Mouse (Mus musculus) liver, postnatal 0 days (tissue): ENCODE data around the gene Mcat. TPM values are rescaled to one million over a fixed set of nuclear protein-coding genes. Genes with fewer than 3 reads are reported as not detected.

ENCODE experiments used
- ATAC-seq: fragments of 200-750 bp; cut with Nextera tagmentation; 2 replicates; pipeline ENCODE4 v1.8.0; 2017; ENCODE audit warnings: mild to moderate bottlenecking, moderate library complexity
- DNase-seq: peaks from one replicate; pipeline ENCODE4 v3.0.0-alpha.2; 2016
- H3K27ac ChIP-seq: fragments of 300-500 bp; sonication (generic); 2 replicates; pipeline ENCODE4 v1.5.1; 2014; ENCODE audit warnings: antibody characterized with exemption, moderate library complexity, mild to moderate bottlenecking, low read depth
- H3K27me3 ChIP-seq: fragments of 300-500 bp; sonication (generic); 2 replicates; pipeline ENCODE4 v1.6.1; 2014; ENCODE audit warnings: low read length, control low read depth, mixed read lengths; ENCODE audit not compliant: insufficient read depth
- H3K36me3 ChIP-seq: fragments of 300-500 bp; sonication (generic); replicated peaks from 2 replicates; pipeline ENCODE4 v1.6.1; 2014; ENCODE audit warnings: mild to moderate bottlenecking, control low read depth, low read length, moderate library complexity, mixed read lengths; ENCODE audit not compliant: insufficient read depth
- H3K4me1 ChIP-seq: fragments of 300-500 bp; sonication (generic); 2 replicates; pipeline ENCODE4 v1.6.1; 2014; ENCODE audit warnings: antibody characterized with exemption, mild to moderate bottlenecking, control low read depth; ENCODE audit not compliant: insufficient read depth
- H3K4me2 ChIP-seq: fragments of 300-500 bp; sonication (generic); 2 replicates; pipeline ENCODE4 v1.6.1; 2014; ENCODE audit warnings: low read depth, mild to moderate bottlenecking, low read length, moderate library complexity, mixed read lengths
- H3K4me3 ChIP-seq: fragments of 300-500 bp; sonication (generic); 2 replicates; pipeline ENCODE4 v1.5.1; 2014; ENCODE audit warnings: low read depth, low read length
- H3K9ac ChIP-seq: fragments of 300-500 bp; sonication (generic); replicated peaks from 2 replicates; pipeline ENCODE4 v1.6.1; 2014; ENCODE audit warnings: mild to moderate bottlenecking, moderate library complexity
- H3K9me3 ChIP-seq: fragments of 300-500 bp; sonication (generic); 2 replicates; pipeline ENCODE4 v1.6.1; 2016; ENCODE audit warnings: mild to moderate bottlenecking, control low read depth, low read length, mixed read lengths
- CTCF ChIP-seq: sonication (generic); IDR thresholded peaks from 2 replicates; pipeline ENCODE4 v1.5.1; 2016; ENCODE audit warnings: antibody characterized with exemption, low read depth
- EP300 ChIP-seq: IDR thresholded peaks from 2 replicates; pipeline ENCODE4 v1.6.1; 2016; ENCODE audit warnings: antibody characterized with exemption, low read depth, mild to moderate bottlenecking
- WGBS: fragments of 180-500 bp; shearing (Covaris S2); extraction: QIAGEN DNeasy Blood & Tissue Kit; methylation state at CpG from one replicate; pipeline ENCODE4 v1.1.7; 2014; ENCODE audit not compliant: insufficient replicate concordance; 5-methylcytosine and 5-hydroxymethylcytosine counted together
- polyA plus RNA-seq: library from polyadenylated mRNA; unstranded; fragments of >200 nt; fragmentation: Nextera tagmentation; extraction: Ambion mirVana; gene quantifications from 2 replicates; pipeline ENCODE4 v1.2.1, GENCODE M21; 2015

The Mcat gene
- polyA plus RNA-seq, 1 experiment from 2014 or later: 20.0 TPM

DNA sequence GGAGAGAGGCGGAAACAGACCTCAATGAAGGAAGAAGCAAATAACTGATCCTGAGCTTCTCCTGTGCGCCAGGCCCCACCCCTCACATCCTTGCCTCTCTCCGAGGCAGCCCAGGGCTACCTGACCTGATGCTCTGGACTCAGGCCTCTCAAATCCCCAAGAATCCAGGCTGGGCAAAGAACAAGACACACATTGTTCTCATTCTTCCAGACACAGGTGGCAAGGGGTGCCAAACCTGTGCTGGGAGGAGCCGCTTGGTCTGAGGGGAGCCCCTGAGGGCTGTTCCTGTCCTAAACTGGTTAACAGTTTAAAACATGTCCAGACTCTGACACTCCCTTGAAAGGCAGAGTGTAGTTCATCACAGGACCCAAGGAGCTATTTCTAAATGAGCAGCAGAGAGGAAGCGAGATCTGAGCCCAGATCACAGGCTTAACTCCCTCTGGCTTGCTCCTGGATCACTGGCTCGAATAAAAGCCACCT is 21.2 kb upstream of the Mcat start:
- peaks cover 6% of the 10 kb centered on the region; the same call in 1 of the 2 replicates for H3K9me3 ChIP-seq
- no peak for DNase-seq
- H3K4me2 ChIP-seq: no peak overlapping the region
- H3K27me3 ChIP-seq: no peaks in the 10 kb centered on the region
- no peak overlapping the region for H3K9ac ChIP-seq
- no peak overlapping the region for H3K4me3 ChIP-seq
- peaks cover 68% of the 10 kb centered on the region for H3K36me3 ChIP-seq
- ATAC-seq: no peak
- WGBS: 86% methylated on average over 6 of the region's 6 CpGs
- H3K27ac ChIP-seq: no peak overlapping the region
- H3K4me1 ChIP-seq: 0 out of 2 replicates have a peak, but pooled peaks cover 2% of the 10 kb centered on the region
- TF ChIP-seq CTCF (no peak), EP300 (no peak)

DNA sequence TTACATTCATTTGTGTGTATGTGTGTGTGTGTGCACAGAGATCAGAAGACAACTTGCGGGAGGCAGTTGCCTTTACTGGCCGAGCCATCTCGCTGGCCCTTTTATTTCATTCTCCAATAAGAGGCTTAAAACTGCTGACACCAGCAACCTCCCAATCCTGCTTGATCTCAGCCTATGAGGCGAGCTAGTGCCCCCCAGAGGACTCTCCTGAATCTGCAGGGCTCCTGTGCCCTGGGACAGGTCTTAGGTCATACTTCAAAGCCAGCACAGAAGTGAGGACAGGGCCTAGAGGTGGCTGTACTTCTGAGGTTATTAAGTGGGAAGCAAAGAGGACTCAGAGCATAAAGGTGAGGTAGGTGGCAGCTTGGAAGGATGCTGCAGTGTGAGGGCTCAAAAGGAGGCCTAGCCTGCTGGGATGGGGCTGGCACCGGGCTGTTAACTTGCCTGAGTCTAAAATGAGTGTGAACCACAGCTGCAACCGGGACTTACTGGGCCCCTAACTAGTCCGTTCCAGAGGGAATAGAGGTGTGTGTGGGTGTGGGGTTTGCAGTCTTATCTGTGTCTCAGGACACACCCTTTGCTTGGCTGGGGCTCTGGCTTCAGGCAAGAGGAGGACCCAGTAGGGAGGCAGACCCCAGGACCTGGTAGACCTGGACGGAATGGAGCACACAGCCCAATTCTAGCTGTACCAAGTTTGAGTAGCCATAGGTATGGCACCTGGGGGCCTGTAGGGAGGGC is 20.0 kb upstream of the Mcat start:
- H3K27me3 ChIP-seq: no peaks in the 10 kb centered on the region
- peak; percentile 79 for ATAC-seq
- no peak overlapping the region for H3K4me3 ChIP-seq
- peaks cover 75% of the 10 kb centered on the region for H3K36me3 ChIP-seq
- peaks cover 6% of the 10 kb centered on the region; the same call in 1 of the 2 replicates for H3K9me3 ChIP-seq
- H3K4me2 ChIP-seq: peak overlapping the region; percentile 24
- no peak overlapping the region for H3K9ac ChIP-seq
- no peak overlapping the region for H3K27ac ChIP-seq
- peak; percentile 73 for DNase-seq
- WGBS: 63% methylated on average over 8 of the region's 8 CpGs
- 0 out of 2 replicates have a peak, but pooled peaks cover 2% of the 10 kb centered on the region for H3K4me1 ChIP-seq
- TF ChIP-seq EP300: no peak
- peak; percentile 83 for TF ChIP-seq CTCF

DNA sequence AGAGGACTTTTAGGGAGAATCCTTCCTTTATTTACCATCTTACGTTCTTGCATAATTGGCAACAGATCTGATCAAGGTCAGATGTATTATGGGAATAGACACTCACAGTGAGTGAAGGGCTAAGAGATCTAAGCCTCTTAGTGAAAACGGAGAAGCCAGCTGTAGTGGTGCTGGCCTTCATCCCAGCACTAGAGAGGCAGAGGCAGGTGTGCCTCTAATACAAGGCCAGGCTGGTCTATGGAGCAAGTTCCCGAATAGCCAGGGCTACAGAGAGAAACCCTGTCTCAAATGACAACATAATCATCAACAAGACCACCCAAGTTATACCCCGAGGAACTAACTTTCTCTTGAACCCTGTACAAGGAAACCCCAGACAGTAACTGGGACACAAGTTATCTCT is 19.3 kb upstream of the Mcat start:
- TF ChIP-seq EP300 (no peak), CTCF (no peak)
- DNase-seq (no peak), ATAC-seq (no peak)
- H3K36me3 ChIP-seq: peaks cover 73% of the 10 kb centered on the region
- H3K27ac ChIP-seq: no peak overlapping the region
- no peak overlapping the region for H3K9ac ChIP-seq
- H3K4me2 ChIP-seq: no peak overlapping the region
- H3K27me3 ChIP-seq: no peaks in the 10 kb centered on the region
- H3K4me3 ChIP-seq: no peak overlapping the region
- WGBS: 89% methylated on average over 4 of the region's 4 CpGs
- H3K4me1 ChIP-seq: 0 out of 2 replicates have a peak, but pooled peaks cover 2% of the 10 kb centered on the region
- peaks cover 6% of the 10 kb centered on the region; the same call in 1 of the 2 replicates for H3K9me3 ChIP-seq

DNA sequence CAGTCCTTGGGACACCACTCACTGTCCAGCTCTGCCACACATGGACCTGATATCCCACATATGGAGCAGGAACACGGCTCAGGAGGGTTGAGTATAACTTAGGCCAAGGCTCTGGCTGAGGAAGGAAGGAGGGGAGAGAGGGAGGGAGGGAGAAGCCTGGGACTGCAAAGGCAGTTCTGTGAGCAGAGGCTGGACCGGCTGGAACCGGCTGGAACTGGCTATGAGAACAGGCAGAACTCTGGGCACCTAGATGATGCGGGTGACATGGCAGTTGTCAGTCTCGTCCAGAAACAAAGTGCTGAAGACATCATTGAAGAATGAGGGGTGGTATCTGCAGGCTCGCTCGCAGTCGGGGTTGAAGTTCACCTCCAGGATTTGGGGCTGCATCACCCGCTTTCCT is 13.1 kb upstream of the Mcat start:
- TF ChIP-seq EP300 (no peak), CTCF (no peak)
- DNase-seq: no peak
- Histone ChIP-seq H3K36me3 (peaks cover 85% of the 10 kb centered on the region), H3K4me3 (no peak overlapping the region), H3K4me2 (no peak overlapping the region), H3K27ac (no peak overlapping the region), H3K9ac (no peak overlapping the region), H3K27me3 (no peaks in the 10 kb centered on the region), H3K4me1 (0 out of 2 replicates have a peak, but pooled peaks cover 4% of the 10 kb centered on the region), H3K9me3 (no peaks in the 10 kb centered on the region)
- 88% methylated on average over 9 of the region's 9 CpGs for WGBS
- no peak for ATAC-seq

DNA sequence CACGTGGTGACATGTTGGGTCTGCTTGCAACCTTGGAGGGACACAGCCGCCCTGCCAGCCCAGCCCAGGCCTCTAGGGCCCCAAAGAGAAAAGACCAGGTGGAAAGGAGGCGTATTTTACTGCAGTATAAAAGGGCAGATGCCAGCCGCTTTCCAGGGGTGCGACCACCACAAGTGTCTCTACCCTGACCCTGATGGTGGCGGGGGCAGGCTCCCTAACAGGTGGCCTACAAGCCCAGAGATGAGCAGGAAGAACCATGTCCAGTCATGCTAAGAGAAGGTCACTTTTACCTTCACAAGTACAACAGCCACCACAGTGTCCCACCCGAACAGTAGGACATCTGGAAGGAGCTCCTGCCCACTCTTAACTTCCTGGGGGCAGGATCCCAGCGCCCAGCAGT is 12.0 kb upstream of the Mcat start:
- Histone ChIP-seq H3K27ac (no peak overlapping the region), H3K4me3 (no peak overlapping the region), H3K9me3 (no peaks in the 10 kb centered on the region), H3K4me2 (no peak overlapping the region), H3K36me3 (peaks cover 79% of the 10 kb centered on the region), H3K9ac (no peak overlapping the region), H3K4me1 (peaks cover 9% of the 10 kb centered on the region), H3K27me3 (no peaks in the 10 kb centered on the region)
- ATAC-seq (no peak), DNase-seq (no peak)
- TF ChIP-seq CTCF: no peak
- no peak for TF ChIP-seq EP300
- 88% methylated on average over 8 of the region's 8 CpGs for WGBS

DNA sequence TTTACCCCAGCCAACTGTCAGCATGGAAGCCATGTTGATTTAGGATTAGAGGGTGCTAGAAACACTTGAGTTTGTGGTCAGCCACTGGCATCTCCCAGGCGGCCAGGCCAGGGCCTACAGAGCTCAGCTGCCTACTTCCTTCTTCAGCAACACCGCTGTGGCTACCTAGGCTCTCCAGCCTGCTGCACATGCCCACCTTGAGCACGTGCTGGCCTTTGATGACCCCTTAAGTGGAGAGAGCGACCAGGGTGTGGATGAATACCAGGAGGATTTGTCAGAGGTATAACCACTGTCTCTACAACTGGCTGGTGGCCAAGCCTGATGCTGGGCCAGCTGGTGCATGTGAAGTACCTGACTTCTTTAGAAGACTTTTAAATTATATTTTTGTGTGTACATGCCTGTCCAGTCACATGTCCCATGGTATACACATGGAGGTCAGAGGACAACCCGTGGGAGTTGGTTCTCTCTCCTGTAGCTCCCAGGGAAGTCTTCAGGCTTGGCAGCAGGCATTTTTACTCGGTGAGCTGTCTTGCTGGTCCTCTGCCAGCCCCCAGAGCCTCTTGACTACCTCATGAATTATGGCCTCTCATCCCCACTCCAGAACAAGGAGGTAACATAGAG is 11.3 kb upstream of the Mcat start:
- Histone ChIP-seq H3K4me1 (peaks cover 9% of the 10 kb centered on the region), H3K27me3 (no peaks in the 10 kb centered on the region), H3K9ac (no peak overlapping the region), H3K27ac (no peak overlapping the region), H3K36me3 (peaks cover 72% of the 10 kb centered on the region), H3K9me3 (no peaks in the 10 kb centered on the region), H3K4me2 (no peak overlapping the region), H3K4me3 (no peak overlapping the region)
- DNase-seq: no peak
- no peak for ATAC-seq
- WGBS: 78% methylated on average over 6 of the region's 6 CpGs
- TF ChIP-seq EP300 (no peak), CTCF (no peak)
